Mouse (Mus musculus) lung, postnatal 0 days (tissue): ENCODE measurements around the gene Nkpd1. TPM values are rescaled to one million over a fixed set of nuclear protein-coding genes. Genes with fewer than 3 reads are reported as not detected.

Experiments used
- ATAC-seq: fragments of 200-750 bp; cut with Nextera tagmentation; 2 replicates; pipeline ENCODE4 v1.8.0; 2017; ENCODE audit warnings: moderate library complexity
- DNase-seq: peaks from one replicate; pipeline ENCODE4 v3.0.0-alpha.2; 2016; ENCODE audit warnings: low spot score
- H3K27ac ChIP-seq: fragments of 300-500 bp; sonication (generic); 2 replicates; pipeline ENCODE4 v1.5.1; 2014; ENCODE audit warnings: antibody characterized with exemption, mild to moderate bottlenecking, low read length, mixed read lengths
- H3K27me3 ChIP-seq: fragments of 300-500 bp; sonication (generic); replicated peaks from 2 replicates; pipeline ENCODE4 v1.6.1; 2014; ENCODE audit warnings: low read length, mixed read lengths; ENCODE audit not compliant: insufficient read depth
- H3K36me3 ChIP-seq: fragments of 300-500 bp; sonication (generic); 2 replicates; pipeline ENCODE4 v1.6.1; 2014; ENCODE audit warnings: low read length, mixed read lengths; ENCODE audit not compliant: insufficient read depth
- H3K4me1 ChIP-seq: fragments of 300-500 bp; sonication (generic); 2 replicates; pipeline ENCODE4 v1.6.1; 2014; ENCODE audit warnings: antibody characterized with exemption, low read depth, low read length, mixed read lengths; ENCODE audit not compliant: insufficient read depth
- H3K4me2 ChIP-seq: fragments of 300-500 bp; sonication (generic); replicated peaks from 2 replicates; pipeline ENCODE4 v1.6.1; 2014; ENCODE audit warnings: low read depth, mild to moderate bottlenecking, low read length, moderate library complexity, mixed read lengths
- H3K4me3 ChIP-seq: fragments of 300-500 bp; sonication (generic); 2 replicates; pipeline ENCODE4 v1.5.1; 2014; ENCODE audit warnings: low read depth, low read length
- H3K9ac ChIP-seq: fragments of 300-500 bp; sonication (generic); replicated peaks from 2 replicates; pipeline ENCODE4 v1.6.1; 2014; ENCODE audit warnings: low read depth, mild to moderate bottlenecking
- H3K9me3 ChIP-seq: fragments of 300-500 bp; sonication (generic); 2 replicates; pipeline ENCODE4 v1.6.1; 2016; ENCODE audit warnings: low read length, mixed read lengths
- CTCF ChIP-seq: IDR thresholded peaks from 2 replicates; pipeline ENCODE4 v1.5.1; 2016; ENCODE audit warnings: antibody characterized with exemption, mild to moderate bottlenecking
- EP300 ChIP-seq: IDR thresholded peaks from 2 replicates; pipeline ENCODE4 v1.6.1; 2016; ENCODE audit warnings: antibody characterized with exemption, mild to moderate bottlenecking, control low read depth
- WGBS: fragments of 180-500 bp; shearing (Covaris S2); extraction: QIAGEN DNeasy Blood & Tissue Kit; methylation state at CpG from one replicate; pipeline ENCODE4 v1.1.7; 2014; 5-methylcytosine and 5-hydroxymethylcytosine counted together
- polyA plus RNA-seq: library from polyadenylated mRNA; unstranded; fragments of >200 nt; fragmentation: Nextera tagmentation; extraction: Ambion mirVana; gene quantifications from 2 replicates; pipeline ENCODE4 v1.2.1, GENCODE M21; 2015

The Nkpd1 gene
- polyA plus RNA-seq, 1 experiment from 2014 or later, result 0.05 TPM

DNA sequence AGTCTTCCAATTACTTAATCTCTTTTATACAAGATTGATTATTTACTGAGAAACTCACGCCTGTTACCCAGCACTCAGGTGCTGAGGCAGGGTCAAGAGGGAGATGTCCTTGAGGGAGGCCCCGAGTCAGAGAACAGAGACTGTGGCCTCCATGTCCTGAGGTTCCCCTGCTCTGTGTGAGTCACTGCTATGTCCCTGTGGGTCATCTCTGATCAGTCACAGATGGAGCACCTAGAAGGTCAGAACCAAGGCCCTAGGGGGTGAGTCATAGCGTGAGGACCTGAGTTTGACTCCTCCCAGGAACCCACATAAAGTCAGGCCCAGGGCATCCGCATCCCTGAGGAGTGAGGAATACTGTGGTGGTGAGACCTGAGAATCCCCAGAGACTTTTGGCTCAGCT, 16.0 kb upstream of the Nkpd1 start:
- Histone ChIP-seq H3K27me3 (no peaks in the 10 kb centered on the region), H3K9me3 (no peaks in the 10 kb centered on the region), H3K4me2 (no peak overlapping the region), H3K27ac (no peak overlapping the region), H3K4me3 (no peak overlapping the region), H3K36me3 (no peaks in the 10 kb centered on the region), H3K4me1 (no peaks in the 10 kb centered on the region), H3K9ac (no peak overlapping the region)
- DNase-seq, result no peak
- ATAC-seq, result no peak
- no peak for TF ChIP-seq CTCF
- no peak for TF ChIP-seq EP300
- 56% methylated on average over 4 of the region's 4 CpGs for WGBS

DNA sequence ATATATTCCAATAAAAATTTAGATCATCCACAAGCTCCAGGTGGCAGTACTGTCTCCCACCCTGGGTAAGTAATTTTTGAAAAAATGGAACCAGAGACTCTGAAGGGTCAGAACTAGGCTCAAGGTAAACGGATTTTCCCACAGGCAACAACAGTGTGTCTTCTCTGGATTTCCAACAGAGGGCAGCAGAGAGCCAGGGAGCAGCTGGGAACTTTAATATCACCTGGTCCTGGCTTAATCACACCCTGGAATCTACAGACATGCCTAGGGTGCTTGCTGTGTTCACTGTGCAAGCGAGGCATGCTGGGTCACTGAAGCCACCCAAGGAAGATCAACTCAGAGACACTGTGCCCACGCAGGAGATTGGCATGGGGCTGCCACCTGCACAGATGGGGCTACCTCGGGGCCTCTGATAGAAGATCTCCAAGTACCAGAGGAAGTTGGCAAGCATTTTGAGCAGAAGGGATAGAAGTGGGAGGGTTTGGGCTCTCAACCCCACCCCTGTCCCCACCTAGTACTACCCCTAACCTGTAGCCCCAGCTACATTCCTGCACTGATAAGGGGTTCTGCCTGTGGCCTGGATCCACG, 14.1 kb upstream of the Nkpd1 start:
- Histone ChIP-seq H3K4me2 (no peak overlapping the region), H3K9me3 (no peaks in the 10 kb centered on the region), H3K27me3 (no peaks in the 10 kb centered on the region), H3K36me3 (no peaks in the 10 kb centered on the region), H3K9ac (no peak overlapping the region), H3K4me3 (no peak overlapping the region), H3K4me1 (no peaks in the 10 kb centered on the region), H3K27ac (no peak overlapping the region)
- TF ChIP-seq CTCF (peak; percentile 93), EP300 (no peak)
- DNase-seq (peak; percentile 79), ATAC-seq (peak; percentile 9)
- WGBS, result 28% methylated on average over 5 of the region's 5 CpGs

DNA sequence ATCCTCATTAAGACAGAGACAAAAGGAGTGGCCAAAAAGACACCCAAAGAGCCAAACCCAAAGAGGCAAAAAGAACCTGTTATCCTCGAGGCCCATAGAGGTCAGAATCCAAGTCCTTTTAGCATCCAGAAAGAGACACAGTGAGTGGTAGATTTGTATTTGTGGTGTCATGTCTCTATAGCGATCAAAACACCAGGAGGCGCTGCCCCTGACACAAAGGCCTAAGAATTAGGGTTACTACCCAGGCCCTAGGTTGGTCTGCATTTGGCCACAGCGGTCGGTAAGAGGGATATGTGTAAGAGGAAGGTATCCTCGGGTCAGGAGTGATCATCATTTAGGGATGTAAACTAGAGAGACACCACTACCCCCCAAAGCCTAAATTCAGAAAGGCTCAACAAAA, 11.3 kb upstream of the Nkpd1 start:
- DNase-seq (no peak), ATAC-seq (no peak)
- Histone ChIP-seq H3K4me2 (no peak overlapping the region), H3K36me3 (no peaks in the 10 kb centered on the region), H3K4me3 (no peak overlapping the region), H3K9ac (no peak overlapping the region), H3K4me1 (peaks cover 5% of the 10 kb centered on the region), H3K9me3 (no peaks in the 10 kb centered on the region), H3K27me3 (no peaks in the 10 kb centered on the region), H3K27ac (no peak overlapping the region)
- peak; percentile 55 for TF ChIP-seq CTCF
- TF ChIP-seq EP300, result no peak
- 35% methylated on average over 6 of the region's 6 CpGs for WGBS

DNA sequence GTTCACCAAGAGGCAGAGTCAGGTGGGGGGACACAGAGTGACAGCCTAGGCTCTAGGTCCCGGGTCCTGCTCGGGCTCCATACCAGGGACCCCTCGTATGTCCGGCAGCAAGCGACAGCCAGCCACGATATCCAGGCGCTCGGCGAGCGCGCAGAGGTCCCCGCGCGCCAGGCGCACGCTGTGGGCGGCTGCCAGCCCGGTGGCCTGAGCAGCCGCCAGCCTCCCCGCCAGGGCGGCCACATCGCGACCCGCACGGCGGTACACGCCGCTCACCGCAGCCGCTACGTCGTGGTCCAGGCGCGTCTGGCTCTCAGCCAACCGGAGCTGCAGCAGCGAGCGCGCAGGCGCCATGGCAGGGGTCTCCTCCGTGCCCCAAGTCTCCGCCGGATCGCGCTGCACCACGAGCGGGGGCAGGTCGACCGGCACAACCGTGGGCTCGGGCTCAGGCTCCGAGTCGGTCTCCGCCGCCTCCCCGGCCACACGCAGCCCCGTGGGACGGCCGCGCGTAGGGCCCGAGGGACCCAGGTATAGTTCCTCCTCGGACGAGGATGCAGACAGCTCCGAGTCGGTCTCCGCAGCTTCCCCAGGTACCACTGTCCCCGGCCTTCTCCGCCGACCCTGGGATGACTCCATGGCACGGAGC, 10.5 kb upstream of the Nkpd1 start:
- peak overlapping the region; percentile 16; the same call in 1 of the 2 replicates for H3K9ac ChIP-seq
- no peaks in the 10 kb centered on the region for H3K9me3 ChIP-seq
- H3K4me2 ChIP-seq, result peak overlapping the region; percentile 83
- no peak for TF ChIP-seq CTCF
- TF ChIP-seq EP300, result no peak
- peaks cover 5% of the 10 kb centered on the region for H3K4me1 ChIP-seq
- H3K27me3 ChIP-seq, result no peaks in the 10 kb centered on the region
- WGBS, result 2% methylated on average over 69 of the region's 71 CpGs
- DNase-seq (no peak), ATAC-seq (no peak)
- peak overlapping the region; percentile 67 for H3K4me3 ChIP-seq
- H3K36me3 ChIP-seq, result no peaks in the 10 kb centered on the region
- no peak overlapping the region for H3K27ac ChIP-seq

GRCm38 (mm10) chr7:19507612-19507981, 10.0 kb upstream of the Nkpd1 start:
- DNase-seq (no peak), ATAC-seq (no peak)
- Histone ChIP-seq H3K27me3 (no peaks in the 10 kb centered on the region), H3K4me3 (peak overlapping the region; percentile 67), H3K27ac (peak overlapping the region; percentile 81; the same call in 1 of the 2 replicates), H3K9ac (peak overlapping the region; percentile 66), H3K36me3 (no peaks in the 10 kb centered on the region), H3K4me2 (peak overlapping the region; percentile 83), H3K9me3 (no peaks in the 10 kb centered on the region), H3K4me1 (peaks cover 5% of the 10 kb centered on the region)
- WGBS, result 6% methylated on average over 15 of the region's 18 CpGs
- no peak for TF ChIP-seq CTCF
- no peak for TF ChIP-seq EP300

DNA sequence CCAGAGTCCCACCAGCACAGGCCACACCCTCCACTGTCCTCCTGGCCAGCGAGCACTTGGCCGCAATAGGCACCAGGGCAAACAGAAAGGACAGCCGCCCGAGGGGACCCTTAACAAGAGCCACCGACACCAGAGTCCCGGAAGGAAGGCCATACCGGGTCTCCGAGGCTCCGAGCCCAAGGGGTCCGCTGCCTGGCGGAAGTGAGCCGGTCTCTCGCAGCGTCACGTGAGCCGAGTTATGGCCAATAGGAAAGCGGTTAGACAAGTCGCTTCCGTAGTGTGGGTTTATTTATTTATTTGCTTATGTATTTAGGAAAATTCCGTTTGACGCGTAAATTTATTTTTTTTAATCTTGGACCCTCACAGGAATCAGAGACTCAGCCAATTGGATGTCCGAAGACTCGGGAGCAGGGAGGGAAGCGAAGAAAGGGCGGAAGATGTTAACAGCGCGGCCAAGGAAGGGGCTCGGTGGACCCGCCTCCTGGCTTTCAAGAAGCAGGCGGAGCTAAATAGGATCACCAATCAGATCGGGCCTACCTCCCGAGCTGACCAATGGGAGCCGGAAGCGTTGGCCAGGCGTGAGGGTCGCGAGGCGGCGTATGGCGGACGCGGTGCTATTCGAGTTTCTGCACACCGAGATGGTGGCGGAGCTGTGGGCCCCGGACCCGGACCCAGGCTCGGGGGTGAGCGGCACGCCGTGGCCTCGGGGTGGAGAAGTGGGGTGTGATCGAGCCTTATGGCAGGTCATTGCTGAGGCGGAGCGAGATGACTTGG, 9.3 kb upstream of the Nkpd1 start, which contains the start of the genes Bloc1s3 and Trappc6a:
TSS of gene Bloc1s3 (minus strand) at position 218 of the 774 bp plus-strand sequence.
TSS of gene Trappc6a (plus strand) at position 246 of the 774 bp plus-strand sequence.
- Histone ChIP-seq H3K4me3 (peak within 1 kb of the TSS; percentile 67), H3K9ac (peak within 1 kb of the TSS; percentile 66), H3K4me1 (peaks cover 5% of the 10 kb centered on the region), H3K4me2 (peak within 1 kb of the TSS; percentile 83), H3K9me3 (no peaks in the 10 kb centered on the region), H3K36me3 (no peaks in the 10 kb centered on the region), H3K27ac (peak within 1 kb of the TSS; percentile 81), H3K27me3 (no peaks in the 10 kb centered on the region)
- DNase-seq (peak; percentile 97), ATAC-seq (peak; percentile 97)
- WGBS, result under 1% methylated on average over 55 of the region's 56 CpGs
- no peak for TF ChIP-seq EP300
- peak; percentile 30 for TF ChIP-seq CTCF
